Mouse (Mus musculus) limb, embryonic 12.5 days (tissue): ENCODE measurements around the gene Auts2. TPM values are rescaled to one million over a fixed set of nuclear protein-coding genes. Genes with fewer than 3 reads are reported as not detected.

Experiments used
- ATAC-seq: fragments of 200-750 bp; cut with Nextera tagmentation; 2 replicates; pipeline ENCODE4 v1.8.0; 2017; ENCODE audit warnings: low read depth, moderate TSS enrichment; ENCODE audit not compliant: insufficient number of reproducible peaks, insufficient read depth, low FRiP score, low TSS enrichment
- H3K27ac ChIP-seq: fragments of 300-500 bp; sonication (generic); 2 replicates; pipeline ENCODE4 v1.5.1; 2016; ENCODE audit warnings: mild to moderate bottlenecking, moderate library complexity
- H3K27me3 ChIP-seq: fragments of 300-500 bp; sonication (generic); 2 replicates; pipeline ENCODE4 v1.6.1; 2016; ENCODE audit warnings: mild to moderate bottlenecking, moderate library complexity
- H3K36me3 ChIP-seq: fragments of 300-500 bp; sonication (generic); 2 replicates; pipeline ENCODE4 v1.6.1; 2016; ENCODE audit warnings: mild to moderate bottlenecking, moderate library complexity
- H3K4me1 ChIP-seq: fragments of 300-500 bp; sonication (generic); replicated peaks from 2 replicates; pipeline ENCODE4 v1.6.1; 2016
- H3K4me2 ChIP-seq: fragments of 300-500 bp; sonication (generic); 2 replicates; pipeline ENCODE4 v1.6.1; 2016; ENCODE audit warnings: mild to moderate bottlenecking, moderate library complexity
- H3K4me3 ChIP-seq: fragments of 300-500 bp; sonication (generic); replicated peaks from 2 replicates; pipeline ENCODE4 v1.5.1; 2016; ENCODE audit warnings: mild to moderate bottlenecking
- H3K9ac ChIP-seq: fragments of 300-500 bp; sonication (generic); replicated peaks from 2 replicates; pipeline ENCODE4 v1.6.1; 2016; ENCODE audit warnings: mild to moderate bottlenecking, moderate library complexity
- H3K9me3 ChIP-seq: fragments of 300-500 bp; sonication (generic); 2 replicates; pipeline ENCODE4 v1.6.1; 2016; ENCODE audit warnings: mild to moderate bottlenecking, moderate library complexity
- WGBS: fragments of 180-500 bp; shearing (Covaris S2); methylation state at CpG from one replicate; pipeline ENCODE4 v1.1.7; 2016; 5-methylcytosine and 5-hydroxymethylcytosine counted together
- polyA plus RNA-seq: library from polyadenylated mRNA; unstranded; fragments of >200 nt; fragmentation: Nextera tagmentation; extraction: Ambion mirVana; gene quantifications from 2 replicates; pipeline ENCODE4 v1.2.1, GENCODE M21; 2016

Auts2 gene
- polyA plus RNA-seq, 1 experiment from 2014 or later = 66.4 TPM

GRCm38 (mm10) chr5:131459549-131459948 lies 1083.6 kb downstream of the Auts2 start:
- 64% methylated on average over 2 of the region's 2 CpGs for WGBS
- H3K4me1 ChIP-seq = no peaks in the 10 kb centered on the region
- no peaks in the 10 kb centered on the region for H3K27me3 ChIP-seq
- peaks cover 100% of the 10 kb centered on the region for H3K36me3 ChIP-seq
- H3K4me3 ChIP-seq = no peak overlapping the region
- no peak overlapping the region for H3K27ac ChIP-seq
- no peak for ATAC-seq
- H3K9ac ChIP-seq = no peak overlapping the region
- no peak overlapping the region for H3K4me2 ChIP-seq
- H3K9me3 ChIP-seq = no peaks in the 10 kb centered on the region

- no peak overlapping the region for H3K9ac ChIP-seq
- 96% methylated on average over 6 of the region's 6 CpGs for WGBS
- H3K4me1 ChIP-seq = no peaks in the 10 kb centered on the region
- H3K9me3 ChIP-seq = no peaks in the 10 kb centered on the region
- no peak overlapping the region for H3K4me3 ChIP-seq
- peaks cover 100% of the 10 kb centered on the region for H3K36me3 ChIP-seq
- no peak overlapping the region for H3K27ac ChIP-seq
- no peak for ATAC-seq
- no peaks in the 10 kb centered on the region for H3K27me3 ChIP-seq
- no peak overlapping the region for H3K4me2 ChIP-seq
These were observed 1084.4 kb downstream of the Auts2 start for GRCm38 (mm10) chr5:131458700-131459099.

GRCm38 (mm10) chr5:131457999-131458398 lies 1085.1 kb downstream of the Auts2 start:
- no peaks in the 10 kb centered on the region for H3K4me1 ChIP-seq
- WGBS = 92% methylated on average over 7 of the region's 7 CpGs
- no peak overlapping the region for H3K27ac ChIP-seq
- no peak overlapping the region for H3K4me2 ChIP-seq
- no peak overlapping the region for H3K9ac ChIP-seq
- H3K4me3 ChIP-seq = no peak overlapping the region
- H3K27me3 ChIP-seq = no peaks in the 10 kb centered on the region
- H3K9me3 ChIP-seq = no peaks in the 10 kb centered on the region
- no peak for ATAC-seq
- peaks cover 99% of the 10 kb centered on the region for H3K36me3 ChIP-seq

- H3K27ac ChIP-seq = no peak overlapping the region
- H3K9me3 ChIP-seq = no peaks in the 10 kb centered on the region
- no peak overlapping the region for H3K9ac ChIP-seq
- H3K36me3 ChIP-seq = peaks cover 98% of the 10 kb centered on the region
- H3K4me3 ChIP-seq = no peak overlapping the region
- ATAC-seq = no peak
- 90% methylated on average over 7 of the region's 7 CpGs for WGBS
- no peaks in the 10 kb centered on the region for H3K4me1 ChIP-seq
- H3K4me2 ChIP-seq = no peak overlapping the region
- H3K27me3 ChIP-seq = no peaks in the 10 kb centered on the region
These were observed 1093.8 kb downstream of the Auts2 start for GRCm38 (mm10) chr5:131449181-131449868.

- WGBS = 91% methylated on average over 10 of the region's 10 CpGs
- Histone ChIP-seq H3K27ac (no peak overlapping the region), H3K27me3 (no peaks in the 10 kb centered on the region), H3K4me1 (peaks cover 7% of the 10 kb centered on the region; the same call in 1 of the 2 replicates), H3K36me3 (peaks cover 37% of the 10 kb centered on the region), H3K4me3 (no peak overlapping the region), H3K4me2 (no peak overlapping the region), H3K9ac (no peak overlapping the region), H3K9me3 (no peaks in the 10 kb centered on the region)
- no peak for ATAC-seq
These were observed 1107.8 kb downstream of the Auts2 start for GRCm38 (mm10) chr5:131435239-131435876.

- Histone ChIP-seq H3K9me3 (no peaks in the 10 kb centered on the region), H3K27me3 (peaks cover 3% of the 10 kb centered on the region; the same call in 1 of the 2 replicates), H3K27ac (no peak overlapping the region), H3K36me3 (peaks cover 16% of the 10 kb centered on the region), H3K4me2 (no peak overlapping the region), H3K4me1 (peaks cover 7% of the 10 kb centered on the region; the same call in 1 of the 2 replicates), H3K4me3 (no peak overlapping the region), H3K9ac (no peak overlapping the region)
- WGBS = 88% methylated on average over 4 of the region's 4 CpGs
- ATAC-seq = no peak
These were observed 1109.9 kb downstream of the Auts2 start for GRCm38 (mm10) chr5:131433291-131433690.

GRCm38 (mm10) chr5:131431896-131432295 lies 1111.2 kb downstream of the Auts2 start:
- Histone ChIP-seq H3K9ac (no peak overlapping the region), H3K27ac (no peak overlapping the region), H3K36me3 (peaks cover 8% of the 10 kb centered on the region), H3K9me3 (no peaks in the 10 kb centered on the region), H3K27me3 (peaks cover 3% of the 10 kb centered on the region; the same call in 1 of the 2 replicates), H3K4me2 (no peak overlapping the region), H3K4me3 (no peak overlapping the region), H3K4me1 (peaks cover 7% of the 10 kb centered on the region; the same call in 1 of the 2 replicates)
- WGBS = 31% methylated on average over 7 of the region's 7 CpGs
- ATAC-seq = no peak

- Histone ChIP-seq H3K4me3 (no peak overlapping the region), H3K4me2 (no peak overlapping the region), H3K36me3 (no peaks in the 10 kb centered on the region), H3K9me3 (no peaks in the 10 kb centered on the region), H3K27me3 (peaks cover 3% of the 10 kb centered on the region; the same call in 1 of the 2 replicates), H3K4me1 (peaks cover 7% of the 10 kb centered on the region; the same call in 1 of the 2 replicates), H3K27ac (no peak overlapping the region), H3K9ac (no peak overlapping the region)
- WGBS = 24% methylated on average over 8 of the region's 8 CpGs
- ATAC-seq = 0 out of 2 replicates have a peak, but pooled peaks have one; percentile 60
These were observed 1113.0 kb downstream of the Auts2 start for GRCm38 (mm10) chr5:131430109-131430508.

GRCm38 (mm10) chr5:131429563-131429962 lies 1113.6 kb downstream of the Auts2 start:
- H3K36me3 ChIP-seq = no peaks in the 10 kb centered on the region
- no peaks in the 10 kb centered on the region for H3K9me3 ChIP-seq
- 0 out of 2 replicates have a peak, but pooled peaks have one; percentile 32 for ATAC-seq
- H3K4me2 ChIP-seq = no peak overlapping the region
- 64% methylated on average over 6 of the region's 6 CpGs for WGBS
- no peak overlapping the region for H3K4me3 ChIP-seq
- peaks cover 3% of the 10 kb centered on the region; the same call in 1 of the 2 replicates for H3K27me3 ChIP-seq
- no peak overlapping the region for H3K9ac ChIP-seq
- H3K27ac ChIP-seq = no peak overlapping the region
- H3K4me1 ChIP-seq = peaks cover 7% of the 10 kb centered on the region; the same call in 1 of the 2 replicates

- Histone ChIP-seq H3K9ac (no peak overlapping the region), H3K4me1 (peaks cover 7% of the 10 kb centered on the region; the same call in 1 of the 2 replicates), H3K27ac (no peak overlapping the region), H3K4me3 (no peak overlapping the region), H3K4me2 (no peak overlapping the region), H3K36me3 (no peaks in the 10 kb centered on the region), H3K27me3 (peaks cover 3% of the 10 kb centered on the region; the same call in 1 of the 2 replicates), H3K9me3 (no peaks in the 10 kb centered on the region)
- ATAC-seq = no peak
- WGBS = 36% methylated on average over 11 of the region's 11 CpGs
These were observed 1115.3 kb downstream of the Auts2 start for GRCm38 (mm10) chr5:131427734-131428413.

- H3K27ac ChIP-seq = no peak overlapping the region
- ATAC-seq = no peak
- no peak overlapping the region for H3K9ac ChIP-seq
- 88% methylated on average over 3 of the region's 3 CpGs for WGBS
- H3K4me1 ChIP-seq = no peaks in the 10 kb centered on the region
- H3K9me3 ChIP-seq = no peaks in the 10 kb centered on the region
- H3K4me2 ChIP-seq = no peak overlapping the region
- H3K4me3 ChIP-seq = no peak overlapping the region
- H3K27me3 ChIP-seq = peaks cover 2% of the 10 kb centered on the region; the same call in 1 of the 2 replicates
- no peaks in the 10 kb centered on the region for H3K36me3 ChIP-seq
These were observed 1120.4 kb downstream of the Auts2 start for GRCm38 (mm10) chr5:131422737-131423136.
